In genomic region chr13:94381829-94382675, GRCm38 (mm10) we compare ENCODE assay signal across 9 mouse cellular contexts. TPM values are rescaled to one million over a fixed set of nuclear protein-coding genes. Genes with fewer than 3 reads are reported as not detected.
DNase-seq lines count a peak whose midpoint lies in the region; ATAC-seq and TF ChIP-seq lines count a peak whose summit lies in the region.
"Had no signal": no experiment of that assay in that cellular context is flagged by ENCODE, and none has a peak within 500 bp of the region (broad histone marks: within the 10 kb centered on the region; RNA-seq: fewer than 3 reads in every experiment).

No protein-coding gene starts in this region.

- peaks cover 3% of the 10 kb centered on the region; the same call in 1 of the 2 replicates for H3K4me1 ChIP-seq in midbrain, embryonic 15.5 days

- peak overlapping the region; percentile 40; the same call in 1 of the 2 replicates for H3K27ac ChIP-seq in layer of hippocampus, adult 2 months
- no peak overlapping the region for H3K27ac ChIP-seq in midbrain, embryonic 15.5 days
- H3K27ac ChIP-seq: neural tube, embryonic 15.5 days had no signal

- no peak overlapping the region for H3K9ac ChIP-seq in midbrain, embryonic 15.5 days
- H3K9ac ChIP-seq: neural tube, embryonic 15.5 days had no signal

- no peak overlapping the region for H3K4me2 ChIP-seq in midbrain, embryonic 15.5 days
- H3K4me2 ChIP-seq: neural tube, embryonic 15.5 days had no signal

- 70% methylated on average over 8 of the region's 8 CpGs for WGBS in midbrain, embryonic 15.5 days

- H3K9me3 ChIP-seq in midbrain, embryonic 15.5 days = no peaks in the 10 kb centered on the region
- H3K9me3 ChIP-seq: neural tube, embryonic 15.5 days had no signal

- H3K36me3 ChIP-seq in midbrain, embryonic 15.5 days (replicated peaks) = no peaks in the 10 kb centered on the region
- H3K36me3 ChIP-seq: neural tube, embryonic 15.5 days had no signal

- DNase-seq in layer of hippocampus, adult 2 months (ENCODE audit: low spot score in 2 of 2) = no peak
- DNase-seq in layer of hippocampus, postnatal 14 days (ENCODE audit: low spot score in 2 of 2) = no peak
- DNase-seq in MEL-GATA-1-ER (ENCODE audit: extremely low read depth, low read depth) = peak; percentile 65
- DNase-seq in layer of hippocampus, postnatal 10 days (ENCODE audit: low spot score in 2 of 2) = no peak
- DNase-seq in kidney, adult 18-20 months = no peak
- DNase-seq: cerebellum, adult 2 months had no signal

- TF ChIP-seq CTCF in layer of hippocampus, adult 2 months (conservative IDR thresholded peaks at IDR 0.05) = peak; percentile 82

- H3K27me3 ChIP-seq in midbrain, embryonic 15.5 days (replicated peaks) = no peaks in the 10 kb centered on the region
- H3K27me3 ChIP-seq: neural tube, embryonic 15.5 days had no signal

- H3K4me3 ChIP-seq in layer of hippocampus, adult 2 months = no peak overlapping the region; the same call in 1 of the 2 replicates
- H3K4me3 ChIP-seq in midbrain, embryonic 15.5 days = no peak overlapping the region
- H3K4me3 ChIP-seq: neural tube, embryonic 15.5 days had no signal

- peak; percentile 83 for ATAC-seq in common myeloid progenitor, adult 5-6 weeks (replicated peaks; ENCODE audit: low read depth, poor library complexity, severe bottlenecking)
- peak; percentile 62; the same call in 1 of the 2 replicates for ATAC-seq in midbrain, embryonic 15.5 days (replicated peaks)

RNA-seq across cellular contexts. Expression of gene Ap3b1, which starts 23.3 kb away (rescaled TPM):
- 10 to 100 TPM; 58.5 to 58.9 TPM for total RNA-seq in layer of hippocampus, adult 2 months (2021)
- 10 to 100 TPM; 49.1 to 53.9 TPM for total RNA-seq in layer of hippocampus, postnatal 14 days (2021)
- 103 and 133 TPM in 2 replicates for total RNA-seq in common myeloid progenitor, adult 5-6 weeks (2017)
- 27.3 and 27.7 TPM in 2 replicates for polyA plus RNA-seq in midbrain, embryonic 15.5 days (2015; fragmentation: Nextera tagmentation; extraction: Ambion mirVana)
- 10 to 100 TPM; 45.4 to 46.2 TPM for total RNA-seq in layer of hippocampus, postnatal 10 days (2021)
